Mouse (Mus musculus): Measurements from ENCODE around the gene Rab27a. TPM values are rescaled to one million over a fixed set of nuclear protein-coding genes. Genes with fewer than 3 reads are reported as not detected.

Gene Rab27a
- polyA plus RNA-seq (2014; fragmentation: Illumina TruSeq; extraction: RNeasy Lipid Tissue Mini Kit (QIAGEN cat#74804); ENCODE audit: low replicate concordance), result 18.5 TPM

GRCm38 (mm10) chr9:73044146-73045079 is at the start of gene Rab27a:
Gene Rab27a (plus strand): TSS chr9:73044854.

GRCm38 (mm10) chr9:73040080-73040479 is 4.6 kb upstream of the Rab27a start, which contains the start of gene Pigb:
Gene Pigb (minus strand): TSS chr9:73040378.

GRCm38 (mm10) chr9:73101536-73101935 is 56.9 kb downstream of the Rab27a start, which contains the start of gene Khdc3:
Gene Khdc3 (plus strand): TSS chr9:73101836.

GRCm38 (mm10) chr9:73102181-73102580 is 57.5 kb downstream of the Rab27a start, which contains the start of gene Gm20509:
Gene Gm20509 (plus strand): TSS chr9:73102470.

GRCm38 (mm10) chr9:73112919-73113906 is 68.6 kb downstream of the Rab27a start, which contains the start of gene Rsl24d1:
Gene Rsl24d1 (plus strand): TSS chr9:73113426.

Other genes starting within 250 kb of the Rab27a start
- 0.19 TPM for gene Prtg, start 238.0 kb upstream of the Rab27a start, polyA plus RNA-seq (2014; fragmentation: Illumina TruSeq; extraction: RNeasy Lipid Tissue Mini Kit (QIAGEN cat#74804); ENCODE audit: low replicate concordance)
- 0.82 TPM for gene Pygo1, start 119.2 kb upstream of the Rab27a start, polyA plus RNA-seq (2014; fragmentation: Illumina TruSeq; extraction: RNeasy Lipid Tissue Mini Kit (QIAGEN cat#74804); ENCODE audit: low replicate concordance)
- gene Dyx1c1, start 86.1 kb upstream of the Rab27a start, polyA plus RNA-seq (2014; fragmentation: Illumina TruSeq; extraction: RNeasy Lipid Tissue Mini Kit (QIAGEN cat#74804); ENCODE audit: low replicate concordance), result not detected
- gene Gm44503, start 86.0 kb upstream of the Rab27a start, polyA plus RNA-seq (2014; fragmentation: Illumina TruSeq; extraction: RNeasy Lipid Tissue Mini Kit (QIAGEN cat#74804); ENCODE audit: low replicate concordance), result not detected
- gene Ccpg1os, start 59.5 kb upstream of the Rab27a start, polyA plus RNA-seq (2014; fragmentation: Illumina TruSeq; extraction: RNeasy Lipid Tissue Mini Kit (QIAGEN cat#74804); ENCODE audit: low replicate concordance), result 8.4 TPM
- 57.4 TPM for gene Ccpg1, start 59.4 kb upstream of the Rab27a start, polyA plus RNA-seq (2014; fragmentation: Illumina TruSeq; extraction: RNeasy Lipid Tissue Mini Kit (QIAGEN cat#74804); ENCODE audit: low replicate concordance)
- gene Pigb, start 4.5 kb upstream of the Rab27a start, polyA plus RNA-seq (2014; fragmentation: Illumina TruSeq; extraction: RNeasy Lipid Tissue Mini Kit (QIAGEN cat#74804); ENCODE audit: low replicate concordance), result 5.1 TPM
- not detected for gene Khdc3, start 57.0 kb downstream of the Rab27a start, polyA plus RNA-seq (2014; fragmentation: Illumina TruSeq; extraction: RNeasy Lipid Tissue Mini Kit (QIAGEN cat#74804); ENCODE audit: low replicate concordance)
- not detected for gene Gm20509, start 57.6 kb downstream of the Rab27a start, polyA plus RNA-seq (2014; fragmentation: Illumina TruSeq; extraction: RNeasy Lipid Tissue Mini Kit (QIAGEN cat#74804); ENCODE audit: low replicate concordance)
- gene Rsl24d1, start 68.6 kb downstream of the Rab27a start, polyA plus RNA-seq (2014; fragmentation: Illumina TruSeq; extraction: RNeasy Lipid Tissue Mini Kit (QIAGEN cat#74804); ENCODE audit: low replicate concordance), result 35.5 TPM

Measured in small intestine, adult 10 weeks (tissue).